Mouse (Mus musculus) intestine, embryonic 14.5 days (tissue): ENCODE results near the gene Galntl6. TPM values are rescaled to one million over a fixed set of nuclear protein-coding genes. Genes with fewer than 3 reads are reported as not detected.
A peak's percentile ranks its signal among the peaks of the same experiment; 100 is the strongest.

Source experiments
- ATAC-seq: fragments of 200-750 bp; cut with Nextera tagmentation; replicated peaks from 2 replicates; pipeline ENCODE4 v1.8.0; 2017; ENCODE audit warnings: low read depth, moderate number of reproducible peaks, moderate TSS enrichment, moderate library complexity; ENCODE audit not compliant: low FRiP score, low TSS enrichment
- DNase-seq: peaks from one replicate; pipeline ENCODE4 v3.0.0-alpha.2; 2018; ENCODE audit warnings: low spot score
- H3K27ac ChIP-seq: fragments of 300-500 bp; sonication (generic); 2 replicates; pipeline ENCODE4 v1.5.1; 2014; ENCODE audit warnings: low read depth, mild to moderate bottlenecking, control low read depth
- H3K27me3 ChIP-seq: fragments of 300-500 bp; sonication (generic); replicated peaks from 2 replicates; pipeline ENCODE4 v1.6.1; 2014; ENCODE audit warnings: low read length, control low read depth; ENCODE audit not compliant: control insufficient read depth, insufficient read depth
- H3K36me3 ChIP-seq: fragments of 300-500 bp; sonication (generic); 2 replicates; pipeline ENCODE4 v1.6.1; 2014; ENCODE audit warnings: low read length, control low read depth; ENCODE audit not compliant: control insufficient read depth, insufficient read depth
- H3K4me1 ChIP-seq: fragments of 300-500 bp; sonication (generic); replicated peaks from 2 replicates; pipeline ENCODE4 v1.6.1; 2014; ENCODE audit warnings: low read length, control low read depth, mixed read lengths; ENCODE audit not compliant: control insufficient read depth, insufficient read depth
- H3K4me2 ChIP-seq: fragments of 300-500 bp; sonication (generic); 2 replicates; pipeline ENCODE4 v1.6.1; 2014; ENCODE audit warnings: low read length
- H3K4me3 ChIP-seq: fragments of 300-500 bp; sonication (generic); 2 replicates; pipeline ENCODE4 v1.5.1; 2014; ENCODE audit warnings: low read depth, low read length, control low read depth, mixed read lengths
- H3K9ac ChIP-seq: fragments of 300-500 bp; sonication (generic); 2 replicates; pipeline ENCODE4 v1.6.1; 2014; ENCODE audit warnings: mild to moderate bottlenecking, low read length
- H3K9me3 ChIP-seq: fragments of 300-500 bp; sonication (generic); 2 replicates; pipeline ENCODE4 v1.6.1; 2016; ENCODE audit warnings: low read length, control low read depth; ENCODE audit not compliant: control insufficient read depth
- WGBS: fragments of 180-500 bp; shearing (Covaris S2); extraction: QIAGEN DNeasy Blood & Tissue Kit; methylation state at CpG from one replicate; pipeline ENCODE4 v1.1.7; 2014; 5-methylcytosine and 5-hydroxymethylcytosine counted together
- polyA plus RNA-seq: library from polyadenylated mRNA; unstranded; fragments of >200 nt; fragmentation: Nextera tagmentation; extraction: Ambion mirVana; gene quantifications from 2 replicates; pipeline ENCODE4 v1.2.1, GENCODE M21; 2014

Galntl6 gene
- polyA plus RNA-seq, 1 experiment from 2014 or later: 0.41 TPM

GRCm38 (mm10) chr8:58568086-58568485 is 344.4 kb downstream of the Galntl6 start:
- Histone ChIP-seq H3K4me2 (no peak overlapping the region), H3K27me3 (no peaks in the 10 kb centered on the region), H3K9ac (no peak overlapping the region), H3K36me3 (no peaks in the 10 kb centered on the region), H3K27ac (no peak overlapping the region), H3K4me1 (no peaks in the 10 kb centered on the region), H3K4me3 (no peak overlapping the region), H3K9me3 (no peaks in the 10 kb centered on the region)
- no peak for DNase-seq
- no peak for ATAC-seq
- 84% methylated on average over 2 of the region's 2 CpGs for WGBS

- Histone ChIP-seq H3K27ac (no peak overlapping the region), H3K27me3 (no peaks in the 10 kb centered on the region), H3K9ac (no peak overlapping the region), H3K4me2 (no peak overlapping the region), H3K36me3 (no peaks in the 10 kb centered on the region), H3K9me3 (no peaks in the 10 kb centered on the region), H3K4me1 (no peaks in the 10 kb centered on the region), H3K4me3 (no peak overlapping the region)
- DNase-seq (no peak), ATAC-seq (no peak)
- WGBS: 40% methylated on average over 2 of the region's 2 CpGs
Measured at GRCm38 (mm10) chr8:58566115-58566514, 346.3 kb downstream of the Galntl6 start.

- Histone ChIP-seq H3K4me1 (no peaks in the 10 kb centered on the region), H3K9me3 (no peaks in the 10 kb centered on the region), H3K27me3 (no peaks in the 10 kb centered on the region), H3K4me2 (no peak overlapping the region), H3K27ac (no peak overlapping the region), H3K36me3 (no peaks in the 10 kb centered on the region), H3K4me3 (no peak overlapping the region), H3K9ac (no peak overlapping the region)
- no peak for DNase-seq
- ATAC-seq: no peak
- 93% methylated on average over 2 of the region's 2 CpGs for WGBS
Measured at GRCm38 (mm10) chr8:58535781-58536180, 376.7 kb downstream of the Galntl6 start.

GRCm38 (mm10) chr8:58534631-58535030 is 377.8 kb downstream of the Galntl6 start:
- Histone ChIP-seq H3K9ac (no peak overlapping the region), H3K4me1 (no peaks in the 10 kb centered on the region), H3K27me3 (no peaks in the 10 kb centered on the region), H3K9me3 (no peaks in the 10 kb centered on the region), H3K4me2 (no peak overlapping the region), H3K27ac (no peak overlapping the region), H3K4me3 (no peak overlapping the region), H3K36me3 (no peaks in the 10 kb centered on the region)
- ATAC-seq (no peak), DNase-seq (no peak)

- 15% methylated on average over 1 of the region's 1 CpGs for WGBS
- Histone ChIP-seq H3K4me3 (no peak overlapping the region), H3K36me3 (no peaks in the 10 kb centered on the region), H3K27ac (no peak overlapping the region), H3K27me3 (no peaks in the 10 kb centered on the region), H3K4me1 (no peaks in the 10 kb centered on the region), H3K4me2 (no peak overlapping the region), H3K9me3 (no peaks in the 10 kb centered on the region), H3K9ac (no peak overlapping the region)
- DNase-seq: no peak
- ATAC-seq: 0 out of 2 replicates have a peak, but pooled peaks have one; percentile 27
Measured at GRCm38 (mm10) chr8:58523443-58523842, 389.0 kb downstream of the Galntl6 start.

- H3K36me3 ChIP-seq: no peaks in the 10 kb centered on the region
- DNase-seq: no peak
- H3K9ac ChIP-seq: no peak overlapping the region
- no peak overlapping the region for H3K27ac ChIP-seq
- H3K4me1 ChIP-seq: no peaks in the 10 kb centered on the region
- H3K4me3 ChIP-seq: no peak overlapping the region
- H3K4me2 ChIP-seq: no peak overlapping the region
- no peak for ATAC-seq
- H3K9me3 ChIP-seq: no peaks in the 10 kb centered on the region
- H3K27me3 ChIP-seq: no peaks in the 10 kb centered on the region
Measured at GRCm38 (mm10) chr8:58521932-58522331, 390.5 kb downstream of the Galntl6 start.

- DNase-seq (no peak), ATAC-seq (no peak)
- no peak overlapping the region for H3K9ac ChIP-seq
- H3K27me3 ChIP-seq: no peaks in the 10 kb centered on the region
- no peak overlapping the region for H3K27ac ChIP-seq
- H3K4me2 ChIP-seq: no peak overlapping the region
- H3K36me3 ChIP-seq: no peaks in the 10 kb centered on the region
- no peaks in the 10 kb centered on the region for H3K9me3 ChIP-seq
- H3K4me1 ChIP-seq: no peaks in the 10 kb centered on the region
- no peak overlapping the region for H3K4me3 ChIP-seq
Measured at GRCm38 (mm10) chr8:58510516-58510915, 401.9 kb downstream of the Galntl6 start.

GRCm38 (mm10) chr8:58509051-58509450 is 403.4 kb downstream of the Galntl6 start:
- Histone ChIP-seq H3K4me3 (no peak overlapping the region), H3K27ac (no peak overlapping the region), H3K4me1 (no peaks in the 10 kb centered on the region), H3K36me3 (no peaks in the 10 kb centered on the region), H3K9me3 (no peaks in the 10 kb centered on the region), H3K9ac (no peak overlapping the region), H3K27me3 (no peaks in the 10 kb centered on the region), H3K4me2 (no peak overlapping the region)
- DNase-seq: no peak
- WGBS: 85% methylated on average over 1 of the region's 1 CpGs
- no peak for ATAC-seq

GRCm38 (mm10) chr8:58487099-58487498 is 425.3 kb downstream of the Galntl6 start:
- no peak overlapping the region for H3K27ac ChIP-seq
- no peak overlapping the region for H3K4me3 ChIP-seq
- no peaks in the 10 kb centered on the region for H3K9me3 ChIP-seq
- H3K36me3 ChIP-seq: no peaks in the 10 kb centered on the region
- 77% methylated on average over 4 of the region's 4 CpGs for WGBS
- H3K4me2 ChIP-seq: no peak overlapping the region
- ATAC-seq (no peak), DNase-seq (no peak)
- H3K27me3 ChIP-seq: no peaks in the 10 kb centered on the region
- no peak overlapping the region for H3K9ac ChIP-seq
- H3K4me1 ChIP-seq: no peaks in the 10 kb centered on the region
